Mouse (Mus musculus): Measurements from ENCODE around the gene B430306N03Rik. TPM values are rescaled to one million over a fixed set of nuclear protein-coding genes. Genes with fewer than 3 reads are reported as not detected.
"Not testable (repeated sequence)": the region's sequence is repeated elsewhere in the genome, so short reads cannot be mapped to it uniquely, and the experiment has no call there.

The B430306N03Rik gene
- not detected for total RNA-seq (2021)
- long read RNA-seq, experiment 1: 0 reads
- long read RNA-seq, experiment 2: 0 reads

DNA sequence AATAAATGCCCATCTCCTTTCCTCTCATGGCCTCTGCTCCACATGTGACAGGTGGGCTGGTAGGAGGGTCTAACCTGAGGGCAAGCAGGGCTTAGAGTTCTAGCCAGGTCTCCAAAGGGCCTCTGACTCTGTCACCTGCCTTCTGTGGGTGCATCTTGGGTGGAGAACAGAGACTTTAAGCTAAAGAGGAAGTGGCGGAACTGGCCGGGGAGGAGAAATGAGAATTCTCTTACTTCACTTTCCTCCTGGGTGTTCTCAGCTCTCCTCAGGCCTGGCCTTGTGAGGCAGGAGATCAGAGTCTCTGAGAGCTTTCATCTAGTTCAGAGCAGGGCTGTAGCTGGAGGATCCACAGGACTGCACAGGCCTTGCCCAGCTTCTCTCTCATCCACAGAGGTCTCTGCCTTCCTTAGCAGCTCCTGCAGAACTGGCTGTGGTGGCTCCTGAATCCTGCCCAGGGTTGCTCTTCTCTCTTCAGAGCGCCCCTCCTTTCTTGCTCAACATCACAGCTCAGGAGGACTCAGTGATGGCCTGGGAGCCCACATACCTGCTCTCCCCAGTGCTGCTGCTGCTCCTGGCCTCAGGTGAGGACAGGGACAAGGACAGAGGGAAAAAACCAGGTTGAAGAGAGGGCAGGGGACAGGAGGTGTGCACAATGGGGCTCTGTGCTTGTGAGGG lies at the start of gene B430306N03Rik:
TSS of gene B430306N03Rik (plus strand) at position 237 of the 675 bp plus-strand sequence.
- not testable (repeated sequence) for DNase-seq

- DNase-seq: no peak
Observed at GRCm38 (mm10) chr17:48266610-48267304, 49.2 kb upstream of the B430306N03Rik start.

GRCm38 (mm10) chr17:48267591-48267990 lies 48.4 kb upstream of the B430306N03Rik start:
- DNase-seq: no peak

DNA sequence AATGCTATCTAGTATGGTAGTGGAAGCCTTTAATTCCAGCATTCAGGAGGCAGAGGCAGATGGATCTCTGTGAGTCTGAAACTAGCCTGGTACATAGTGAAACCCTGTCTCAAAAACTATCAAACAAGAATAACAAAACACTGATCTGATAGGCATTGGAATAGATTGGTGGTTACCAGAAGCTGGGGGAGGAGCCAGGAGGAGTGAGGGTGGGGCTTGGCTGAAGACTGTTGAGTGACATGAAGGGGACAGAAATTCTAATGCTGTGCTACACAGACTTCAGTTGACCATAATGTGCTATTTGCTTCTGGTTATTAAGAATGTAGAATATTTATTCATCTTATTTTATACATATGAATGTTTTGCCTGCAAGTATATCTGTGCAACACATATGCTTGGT lies 47.7 kb upstream of the B430306N03Rik start:
- no peak for DNase-seq

DNA sequence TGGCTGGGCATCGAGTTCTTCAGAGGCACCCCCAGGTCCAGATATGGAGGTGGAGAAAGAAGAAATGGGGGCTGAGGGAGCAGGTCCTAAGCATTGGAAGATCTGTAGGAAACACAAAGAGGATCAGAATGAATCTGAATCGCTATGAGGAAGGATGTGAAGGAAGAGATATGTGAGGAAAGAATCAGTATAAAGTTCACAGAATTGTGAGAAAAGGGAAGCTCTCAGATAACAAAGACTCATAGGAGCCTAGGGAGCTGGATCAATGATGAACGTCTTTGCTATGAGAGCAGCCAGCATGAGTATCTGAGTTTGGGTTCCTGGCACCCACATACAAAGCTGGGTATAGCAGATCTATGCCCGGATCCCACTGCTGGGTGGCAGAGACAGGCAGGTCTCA lies 46.1 kb upstream of the B430306N03Rik start:
- no peak for DNase-seq

GRCm38 (mm10) chr17:48272158-48272557 lies 43.8 kb upstream of the B430306N03Rik start:
- no peak for DNase-seq

GRCm38 (mm10) chr17:48272598-48272997 lies 43.3 kb upstream of the B430306N03Rik start:
- no peak for DNase-seq

- DNase-seq: no peak
Observed at GRCm38 (mm10) chr17:48274098-48274497, 41.8 kb upstream of the B430306N03Rik start.

DNA sequence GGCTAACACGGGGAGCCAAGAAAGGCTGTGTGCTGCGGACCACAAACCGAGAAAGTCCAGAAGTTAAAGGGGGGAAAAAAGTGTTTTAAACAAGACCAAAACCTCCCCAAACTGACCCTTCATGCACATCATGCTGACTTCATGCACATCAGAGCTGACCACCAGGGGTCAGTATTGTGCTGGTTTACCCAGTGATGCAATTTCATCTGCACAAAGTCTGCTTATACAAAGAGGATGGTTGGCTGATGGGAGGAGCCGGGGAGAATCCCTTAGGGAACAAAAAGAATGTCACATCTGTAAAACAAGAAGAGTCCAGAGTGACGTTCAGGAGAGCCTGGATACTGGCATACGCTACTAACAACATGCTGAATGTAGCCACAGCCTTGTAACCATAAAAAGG lies 41.1 kb upstream of the B430306N03Rik start:
- peak; percentile 9 for DNase-seq

DNA sequence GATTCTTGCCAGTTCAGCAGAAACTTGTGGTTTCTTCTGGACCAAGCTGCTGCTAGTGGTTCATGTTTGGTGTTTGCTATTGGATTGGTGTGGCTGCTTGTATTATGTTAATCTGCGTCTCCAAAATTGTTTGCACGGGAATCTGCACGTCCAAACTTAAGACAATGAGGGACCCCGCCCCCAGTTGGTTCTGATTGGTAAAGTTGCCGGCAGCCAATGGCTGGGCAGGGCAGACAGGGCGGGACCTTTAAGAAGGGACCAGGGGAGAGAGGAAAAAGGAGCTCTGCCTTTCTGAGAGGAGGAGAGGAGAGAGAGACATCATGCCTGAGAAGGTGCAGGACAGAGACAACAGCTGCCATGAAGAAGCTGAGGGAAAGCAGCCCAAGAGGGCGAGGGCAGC lies 40.2 kb upstream of the B430306N03Rik start:
- no peak for DNase-seq

DNA sequence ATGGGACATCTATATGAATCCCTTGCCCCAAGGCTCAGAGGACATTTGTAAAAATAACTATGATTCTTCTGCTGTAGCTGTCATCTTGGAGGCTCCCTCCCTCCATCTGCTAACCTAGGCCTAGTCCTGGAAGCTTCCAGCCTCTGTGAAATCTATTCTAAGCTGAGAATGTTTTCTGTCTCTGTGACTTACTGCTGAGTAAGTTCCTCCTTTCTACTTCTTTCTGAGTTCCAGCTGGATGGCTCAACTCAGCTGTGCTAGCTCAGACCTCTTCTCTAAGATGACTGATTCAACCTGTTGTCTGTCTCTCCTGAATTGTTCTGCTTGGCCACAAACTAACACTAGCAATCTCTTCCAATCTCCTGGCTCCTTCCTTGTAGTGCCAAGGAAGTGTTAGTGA lies 37.6 kb upstream of the B430306N03Rik start:
- DNase-seq: no peak

DNA sequence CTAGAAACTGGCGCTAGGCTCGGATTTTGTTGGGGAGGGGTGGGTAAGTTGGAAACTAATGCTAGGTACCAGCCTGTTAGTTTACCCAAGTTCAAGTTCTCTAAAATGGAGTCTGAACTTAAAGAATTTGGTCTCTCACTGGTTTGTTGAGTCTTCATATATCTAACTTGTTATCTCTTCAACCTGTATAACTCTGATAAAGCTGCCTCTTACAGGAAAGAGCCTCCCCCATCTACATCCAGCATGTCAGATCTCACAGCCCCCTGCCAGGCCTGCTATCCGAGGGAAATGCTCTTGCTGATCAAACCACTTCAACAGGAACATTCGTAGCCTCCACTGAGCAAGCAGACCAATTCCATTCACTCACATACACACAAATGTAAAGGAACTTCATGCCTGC lies 36.9 kb upstream of the B430306N03Rik start:
- no peak for DNase-seq

DNA sequence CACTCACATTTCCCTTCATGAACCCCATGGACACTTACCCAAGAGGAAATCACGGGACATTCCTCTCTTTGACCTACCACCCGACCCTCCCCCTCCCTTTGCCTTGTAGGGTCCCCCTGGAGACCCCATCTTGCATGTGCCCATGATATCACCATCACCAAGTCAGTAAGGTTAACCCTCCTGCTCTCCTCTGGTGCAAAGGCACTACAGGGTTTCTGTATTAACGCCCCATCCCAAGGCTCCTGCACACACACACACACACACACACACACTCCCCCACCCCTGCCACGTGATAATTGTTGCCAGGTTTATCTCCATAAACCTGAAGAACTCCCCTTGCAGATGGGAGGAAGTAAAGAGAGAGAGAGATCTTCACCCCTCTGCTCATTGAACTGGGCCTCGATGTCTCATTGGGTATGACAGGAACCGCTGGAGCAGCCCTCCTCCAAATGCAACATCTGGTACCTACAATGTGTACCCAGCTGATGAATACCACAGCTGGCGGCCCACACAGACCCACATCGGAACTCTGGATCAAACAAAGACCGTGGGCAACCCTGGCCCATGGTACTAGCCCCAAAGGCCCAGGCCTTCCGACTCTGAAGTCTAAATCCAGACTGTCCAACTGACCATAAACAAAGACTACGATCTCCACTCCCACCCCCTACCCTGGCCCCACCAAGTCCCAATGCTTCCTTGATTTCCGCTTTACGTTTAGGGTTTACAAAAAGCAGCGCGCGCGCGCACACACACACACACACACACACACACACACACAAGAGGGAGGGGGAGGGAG lies 34.8 kb upstream of the B430306N03Rik start:
- no peak for DNase-seq

- DNase-seq: no peak
Observed at GRCm38 (mm10) chr17:48281739-48282085, 34.2 kb upstream of the B430306N03Rik start.

GRCm38 (mm10) chr17:48286765-48287164 lies 29.2 kb upstream of the B430306N03Rik start:
- DNase-seq: no peak

- no peak for DNase-seq
Observed at GRCm38 (mm10) chr17:48287276-48287675, 28.7 kb upstream of the B430306N03Rik start.

- DNase-seq: no peak
Observed at GRCm38 (mm10) chr17:48293500-48294194, 22.3 kb upstream of the B430306N03Rik start.

DNA sequence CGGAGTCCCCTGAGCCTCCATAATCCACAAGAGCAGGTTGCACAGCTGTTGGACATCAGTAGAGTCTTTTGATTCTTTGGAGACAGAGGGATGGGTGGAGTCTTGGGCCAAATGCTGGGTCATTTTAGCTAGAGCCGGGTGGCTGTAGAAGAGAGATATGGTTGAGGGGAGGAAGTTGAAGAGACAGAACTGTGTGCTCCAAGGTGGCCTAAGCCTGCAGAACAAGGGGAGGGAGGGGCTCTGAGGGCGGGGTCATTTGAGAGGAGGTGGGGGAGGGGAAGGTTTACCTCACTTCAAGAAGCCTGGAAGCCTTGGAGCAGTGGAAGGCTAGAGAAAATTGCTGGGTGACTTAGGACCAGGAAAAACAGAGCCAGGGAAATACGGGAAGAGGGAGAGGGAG lies 16.7 kb upstream of the B430306N03Rik start, which contains the start of gene Treml2:
TSS of gene Treml2 (plus strand) at position 296 of the 400 bp plus-strand sequence.
- no peak for DNase-seq

- no peak for DNase-seq
Observed at GRCm38 (mm10) chr17:48299756-48300155, 16.2 kb upstream of the B430306N03Rik start.

GRCm38 (mm10) chr17:48300199-48300598 lies 15.7 kb upstream of the B430306N03Rik start:
- DNase-seq: no peak

GRCm38 (mm10) chr17:48300861-48301260 lies 15.1 kb upstream of the B430306N03Rik start:
- DNase-seq: no peak

GRCm38 (mm10) chr17:48301792-48302191 lies 14.1 kb upstream of the B430306N03Rik start:
- no peak for DNase-seq
